Mouse (Mus musculus) kidney, adult 2 months (tissue): ENCODE measurements around the gene Zfp335.

Experiments
- CTCF ChIP-seq: fragments of 200-500 bp; conservative IDR thresholded peaks from 2 replicates; pipeline ENCODE4 v1.5.1; 2011; ENCODE audit warnings: low read depth, mild to moderate bottlenecking, control low read depth, low read length, moderate library complexity, mixed read lengths; ENCODE audit not compliant: insufficient read depth, insufficient read length
- POLR2A ChIP-seq: fragments of 200-500 bp; IDR thresholded peaks from one replicate; pipeline ENCODE4 v1.6.1; 2011; ENCODE audit warnings: low read depth, low read length, control low read depth

DNA sequence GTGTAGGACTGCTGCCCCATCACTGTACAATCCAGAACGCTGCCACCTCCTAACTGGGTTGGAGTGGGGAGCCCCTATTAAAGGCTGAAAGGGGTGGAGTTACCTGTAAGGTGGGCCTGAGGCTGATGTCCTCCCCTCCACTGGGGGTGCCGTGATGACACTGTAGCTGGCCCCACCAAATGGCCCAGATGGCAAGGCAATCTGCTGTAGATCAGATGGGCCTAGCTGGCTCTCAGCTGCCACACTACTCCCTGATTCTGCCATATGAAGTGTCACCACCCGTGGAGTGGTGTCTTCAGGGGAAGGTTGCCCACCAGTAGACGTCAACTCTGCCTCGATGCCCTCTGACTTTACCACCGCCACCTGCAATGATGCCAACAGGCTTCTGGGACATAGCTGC is 15.7 kb downstream of the Zfp335 start:
- TF ChIP-seq CTCF, result no peak
- no peak for TF ChIP-seq POLR2A
